Mouse (Mus musculus) intestine, embryonic 16.5 days (tissue): ENCODE data around the gene Plin3. TPM values are rescaled to one million over a fixed set of nuclear protein-coding genes. Genes with fewer than 3 reads are reported as not detected.

Source experiments
- ATAC-seq: fragments of 200-750 bp; cut with Nextera tagmentation; 2 replicates; pipeline ENCODE4 v1.8.0; 2017; ENCODE audit warnings: moderate TSS enrichment, moderate library complexity
- H3K27ac ChIP-seq: fragments of 300-500 bp; sonication (generic); 2 replicates; pipeline ENCODE4 v1.5.1; 2014; ENCODE audit warnings: mild to moderate bottlenecking, low read length
- H3K27me3 ChIP-seq: fragments of 300-500 bp; sonication (generic); replicated peaks from 2 replicates; pipeline ENCODE4 v1.6.1; 2014; ENCODE audit warnings: low read length, control low read depth, mixed read lengths; ENCODE audit not compliant: control insufficient read depth, insufficient read depth
- H3K36me3 ChIP-seq: fragments of 300-500 bp; sonication (generic); 2 replicates; pipeline ENCODE4 v1.6.1; 2014; ENCODE audit warnings: low read length, control low read depth; ENCODE audit not compliant: control insufficient read depth, insufficient read depth
- H3K4me1 ChIP-seq: fragments of 300-500 bp; sonication (generic); 2 replicates; pipeline ENCODE4 v1.6.1; 2014; ENCODE audit warnings: low read length, control low read depth, mixed read lengths; ENCODE audit not compliant: control insufficient read depth, insufficient read depth
- H3K4me2 ChIP-seq: fragments of 300-500 bp; sonication (generic); 2 replicates; pipeline ENCODE4 v1.6.1; 2014; ENCODE audit warnings: low read depth, low read length, control low read depth
- H3K4me3 ChIP-seq: fragments of 300-500 bp; sonication (generic); 2 replicates; pipeline ENCODE4 v1.5.1; 2014; ENCODE audit warnings: mild to moderate bottlenecking, low read length
- H3K9ac ChIP-seq: fragments of 300-500 bp; sonication (generic); 2 replicates; pipeline ENCODE4 v1.6.1; 2014; ENCODE audit warnings: low read depth, low read length
- H3K9me3 ChIP-seq: fragments of 300-500 bp; sonication (generic); 2 replicates; pipeline ENCODE4 v1.6.1; 2016; ENCODE audit warnings: low read length, control low read depth; ENCODE audit not compliant: control insufficient read depth
- WGBS: fragments of 180-500 bp; shearing (Covaris S2); extraction: QIAGEN DNeasy Blood & Tissue Kit; methylation state at CpG from one replicate; pipeline ENCODE4 v1.1.7; 2014; 5-methylcytosine and 5-hydroxymethylcytosine counted together
- microRNA counts: library from miRNA; unstranded; fragments of <30 nt; microRNA quantifications from one replicate; lab custom pipeline; 2016
- microRNA-seq: library from miRNA; unstranded; fragments of <30 nt; microRNA quantifications from one replicate; pipeline ENCODE4, GENCODE M21; 2016
- polyA plus RNA-seq: library from polyadenylated mRNA; unstranded; fragments of >200 nt; fragmentation: Nextera tagmentation; extraction: Ambion mirVana; gene quantifications from 2 replicates; pipeline ENCODE4 v1.2.1, GENCODE M21; 2015

The Plin3 gene
- polyA plus RNA-seq, 1 experiment from 2014 or later = 287 TPM

GRCm38 (mm10) chr17:56251136-56251829 lies 41.4 kb downstream of the Plin3 start:
- Histone ChIP-seq H3K27ac (no peak overlapping the region), H3K4me3 (no peak overlapping the region), H3K27me3 (no peaks in the 10 kb centered on the region), H3K4me1 (no peaks in the 10 kb centered on the region), H3K9me3 (no peaks in the 10 kb centered on the region), H3K36me3 (no peaks in the 10 kb centered on the region), H3K9ac (no peak overlapping the region), H3K4me2 (no peak overlapping the region)
- no peak for ATAC-seq
- WGBS = 16% methylated on average over 6 of the region's 6 CpGs

DNA sequence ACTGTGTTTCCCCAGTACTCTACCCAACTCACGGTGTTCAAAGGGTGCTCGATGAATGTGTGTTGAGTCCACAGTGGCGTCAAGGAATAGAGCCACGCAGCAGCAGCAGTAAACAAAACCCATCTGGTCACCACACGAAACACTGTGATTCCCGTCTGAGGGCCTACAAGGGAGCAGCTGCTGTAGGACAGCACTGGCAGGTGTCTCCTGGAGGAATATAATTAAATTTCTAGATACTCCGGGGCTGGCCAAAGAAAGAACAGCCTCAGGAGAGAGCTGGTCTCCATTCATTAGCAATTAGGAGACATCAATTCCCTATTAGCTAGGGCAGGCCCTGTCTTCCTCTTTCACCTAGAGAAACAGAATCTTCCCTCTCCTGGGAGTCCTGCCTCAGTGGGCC lies 47.1 kb downstream of the Plin3 start:
- Histone ChIP-seq H3K4me1 (no peaks in the 10 kb centered on the region), H3K27me3 (peaks cover 3% of the 10 kb centered on the region; the same call in 1 of the 2 replicates), H3K9me3 (no peaks in the 10 kb centered on the region), H3K4me3 (no peak overlapping the region), H3K4me2 (no peak overlapping the region), H3K27ac (no peak overlapping the region), H3K36me3 (no peaks in the 10 kb centered on the region), H3K9ac (no peak overlapping the region)
- ATAC-seq = no peak
- WGBS = 57% methylated on average over 7 of the region's 7 CpGs

DNA sequence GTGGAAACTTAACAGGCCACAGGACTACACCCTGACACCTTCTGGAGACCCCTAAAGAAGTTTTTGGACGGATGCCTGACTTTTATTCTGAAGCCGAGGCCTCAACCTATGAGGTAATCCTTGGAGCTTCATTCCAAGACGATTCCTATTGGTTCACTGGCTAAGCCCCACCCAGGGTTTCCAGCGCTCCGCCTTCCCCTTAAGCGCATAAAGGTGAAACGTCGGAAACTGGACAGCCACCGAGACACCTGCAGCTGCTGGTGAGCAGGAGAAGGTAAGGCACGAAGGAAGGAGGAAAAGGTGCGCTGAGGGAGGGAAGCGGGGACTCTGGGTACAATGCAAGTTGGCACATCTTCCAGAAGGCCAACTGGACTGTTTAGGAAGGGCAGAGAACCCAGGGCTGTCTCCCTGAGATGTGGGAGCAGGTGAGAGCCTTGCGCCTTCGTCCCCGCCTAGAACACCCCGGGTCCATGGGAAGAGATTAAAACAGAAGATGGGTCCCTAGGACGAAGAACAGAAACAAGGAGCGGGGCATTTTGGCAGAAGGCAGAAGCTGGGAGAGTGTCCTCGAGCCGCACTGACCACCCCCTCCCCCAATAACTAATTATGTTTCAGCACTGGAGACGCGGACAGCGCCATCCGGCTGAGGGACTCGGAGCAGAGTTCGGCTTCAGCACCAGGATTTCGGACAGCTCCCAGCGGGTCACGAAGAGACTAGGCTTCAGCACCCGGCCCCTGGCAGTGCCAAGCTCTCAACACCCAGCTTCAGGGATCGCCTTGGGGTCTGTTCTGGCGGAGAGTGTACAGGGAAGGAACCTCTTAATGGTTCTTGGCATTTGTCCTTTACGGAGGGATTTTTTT lies 50.9 kb downstream of the Plin3 start:
- Histone ChIP-seq H3K27me3 (peaks cover 3% of the 10 kb centered on the region; the same call in 1 of the 2 replicates), H3K4me1 (no peaks in the 10 kb centered on the region), H3K27ac (no peak overlapping the region), H3K36me3 (no peaks in the 10 kb centered on the region), H3K9me3 (no peaks in the 10 kb centered on the region), H3K4me3 (peak overlapping the region; percentile 17), H3K9ac (no peak overlapping the region), H3K4me2 (no peak overlapping the region)
- ATAC-seq = peak; percentile 77
- WGBS = under 1% methylated on average over 33 of the region's 33 CpGs

- WGBS = 2% methylated on average over 14 of the region's 14 CpGs
- H3K27ac ChIP-seq = no peak overlapping the region
- no peak overlapping the region for H3K9ac ChIP-seq
- H3K36me3 ChIP-seq = no peaks in the 10 kb centered on the region
- peaks cover 3% of the 10 kb centered on the region; the same call in 1 of the 2 replicates for H3K4me1 ChIP-seq
- peak; percentile 94 for ATAC-seq
- no peaks in the 10 kb centered on the region for H3K27me3 ChIP-seq
- H3K4me3 ChIP-seq = no peak overlapping the region
- H3K4me2 ChIP-seq = no peak overlapping the region; the same call in 1 of the 2 replicates
- no peaks in the 10 kb centered on the region for H3K9me3 ChIP-seq
Measured at GRCm38 (mm10) chr17:56233818-56234469, 58.7 kb downstream of the Plin3 start.

DNA sequence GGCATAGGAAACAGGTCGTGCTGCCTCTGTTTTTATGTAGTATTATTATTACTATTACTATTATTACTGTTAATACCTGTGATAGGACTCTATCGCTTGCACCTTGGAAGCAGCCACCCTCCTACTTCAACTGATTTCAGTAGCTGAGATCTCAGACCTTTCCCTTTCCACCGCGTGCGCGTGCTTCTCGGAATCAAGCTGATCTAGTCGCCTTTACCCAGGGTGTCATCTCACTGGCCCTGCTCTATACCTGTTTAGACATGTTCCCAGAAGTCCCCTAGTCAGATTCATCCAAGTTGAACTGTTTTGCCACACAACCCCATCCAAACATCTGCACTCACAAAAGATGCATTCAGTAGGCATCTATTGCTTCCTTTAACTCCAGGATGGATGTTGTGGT lies 59.3 kb downstream of the Plin3 start:
- Histone ChIP-seq H3K27ac (no peak overlapping the region), H3K4me2 (no peak overlapping the region; the same call in 1 of the 2 replicates), H3K9me3 (no peaks in the 10 kb centered on the region), H3K27me3 (no peaks in the 10 kb centered on the region), H3K36me3 (no peaks in the 10 kb centered on the region), H3K4me3 (no peak overlapping the region), H3K9ac (no peak overlapping the region), H3K4me1 (peaks cover 3% of the 10 kb centered on the region; the same call in 1 of the 2 replicates)
- ATAC-seq = peak; percentile 43
- WGBS = 63% methylated on average over 8 of the region's 8 CpGs

- Histone ChIP-seq H3K9me3 (no peaks in the 10 kb centered on the region), H3K36me3 (no peaks in the 10 kb centered on the region), H3K4me2 (no peak overlapping the region), H3K9ac (no peak overlapping the region), H3K4me1 (peaks cover 3% of the 10 kb centered on the region; the same call in 1 of the 2 replicates), H3K4me3 (no peak overlapping the region), H3K27ac (no peak overlapping the region), H3K27me3 (no peaks in the 10 kb centered on the region)
- ATAC-seq = no peak
- WGBS = 60% methylated on average over 10 of the region's 10 CpGs
Measured at GRCm38 (mm10) chr17:56229943-56230342, 62.7 kb downstream of the Plin3 start.

MicroRNAs within 50 kb of the gene (microRNA counts, 519-probe panel; counts per million panel counts)
- 2,362 counts per million, percentile 57 among the panel's probes with 10 or more counts for microRNA mmu-miR-7b (lab: Ali Mortazavi, UCI)

Small RNAs within 50 kb of the gene (microRNA-seq; reads per million reads assigned to microRNA genes)
- gene Mir7b = 851 reads per million, percentile 72 among the genes with 10 or more reads in this experiment

Other genes with a start within 250 kb of the Plin3 start
- 31.6 and 34.3 TPM in 2 replicates for gene Ubxn6, start 217.8 kb downstream of the Plin3 start, polyA plus RNA-seq
- 69.3 and 75.0 TPM in 2 replicates for gene Hdgfl2, start 213.2 kb downstream of the Plin3 start, polyA plus RNA-seq
- 0.11 and 0.23 TPM in 2 replicates for gene Plin4, start 183.1 kb downstream of the Plin3 start, polyA plus RNA-seq
- gene Plin5, start 175.3 kb downstream of the Plin3 start, polyA plus RNA-seq = 0.48 and 0.57 TPM in 2 replicates
- gene Lrg1, start 170.9 kb downstream of the Plin3 start, polyA plus RNA-seq = 0.47 and 0.57 TPM in 2 replicates
- 0.81 and 0.99 TPM in 2 replicates for gene Sema6b, start 152.5 kb downstream of the Plin3 start, polyA plus RNA-seq
- gene Tnfaip8l1, start 130.4 kb downstream of the Plin3 start, polyA plus RNA-seq = 10.6 and 12.7 TPM in 2 replicates
- gene Mydgf, start 109.0 kb downstream of the Plin3 start, polyA plus RNA-seq = 119 and 121 TPM in 2 replicates
- gene Dpp9, start 74.0 kb downstream of the Plin3 start, polyA plus RNA-seq = 33.5 and 35.1 TPM in 2 replicates
- 11.7 and 12.8 TPM in 2 replicates for gene Fem1a, start 36.1 kb downstream of the Plin3 start, polyA plus RNA-seq
- 16.4 and 19.4 TPM in 2 replicates for gene Ticam1, start 16.1 kb downstream of the Plin3 start, polyA plus RNA-seq
- not detected in 2 replicates for gene Arrdc5, start 7.4 kb upstream of the Plin3 start, polyA plus RNA-seq
- gene Uhrf1, start 10.4 kb upstream of the Plin3 start, polyA plus RNA-seq = 103 and 114 TPM in 2 replicates
- gene Kdm4b, start 33.2 kb upstream of the Plin3 start, polyA plus RNA-seq = 21.3 and 22.5 TPM in 2 replicates
- 34.4 and 37.3 TPM in 2 replicates for gene Ptprs, start 183.6 kb upstream of the Plin3 start, polyA plus RNA-seq
- not detected in 2 replicates for gene Znrf4, start 219.6 kb upstream of the Plin3 start, polyA plus RNA-seq